Mouse (Mus musculus) CD8-positive naive resting alpha-beta T cell, adult 2 months (primary cell): ENCODE measurements around the gene Chchd2.
"Not testable (repeated sequence)": the region's sequence is repeated elsewhere in the genome, so short reads cannot be mapped to it uniquely, and the experiment has no call there.

Source experiments
- DNase-seq, 2 experiments: peaks; one replicate each; pipeline ENCODE4 v3.0.0; 2022; ENCODE audit warnings: low read depth in 2 of 2, low spot score in 2 of 2

Gene Chchd2

GRCm38 (mm10) chr5:129886911-129887636, at the start of gene Chchd2:
Chchd2 (minus strand) TSS chr5:129887470.
- peak; percentile 75 to 76 for DNase-seq

- no peak for DNase-seq
These were observed 49.7 kb upstream of the Chchd2 start for GRCm38 (mm10) chr5:129936941-129937340.

- no peak for DNase-seq
These were observed 42.9 kb upstream of the Chchd2 start for GRCm38 (mm10) chr5:129929924-129930855.

GRCm38 (mm10) chr5:129925933-129926332, 38.7 kb upstream of the Chchd2 start:
- DNase-seq: no peak

GRCm38 (mm10) chr5:129924820-129925452, 37.7 kb upstream of the Chchd2 start:
- DNase-seq: no peak

GRCm38 (mm10) chr5:129921972-129922371, 34.7 kb upstream of the Chchd2 start:
- no peak for DNase-seq

- no peak for DNase-seq
These were observed 32.0 kb upstream of the Chchd2 start for GRCm38 (mm10) chr5:129919320-129919719.

- no peak for DNase-seq
These were observed 31.5 kb upstream of the Chchd2 start for GRCm38 (mm10) chr5:129918752-129919151.

- no peak for DNase-seq
These were observed 30.9 kb upstream of the Chchd2 start for GRCm38 (mm10) chr5:129918065-129918651.

GRCm38 (mm10) chr5:129915491-129915890, 28.2 kb upstream of the Chchd2 start:
- not testable (repeated sequence) for DNase-seq

- peak; percentile 15 to 42 for DNase-seq
These were observed 26.8 kb upstream of the Chchd2 start for GRCm38 (mm10) chr5:129914024-129914423.

- no peak for DNase-seq
These were observed 22.3 kb upstream of the Chchd2 start for GRCm38 (mm10) chr5:129909591-129909990.

- no peak for DNase-seq
These were observed 21.9 kb upstream of the Chchd2 start for GRCm38 (mm10) chr5:129909147-129909546.

- peak in 1 of 2 experiments; percentile 5 for DNase-seq
These were observed 21.1 kb upstream of the Chchd2 start, which contains the start of gene Nupr1l for GRCm38 (mm10) chr5:129908242-129908965. Nupr1l (plus strand) TSS chr5:129908540.

- no peak for DNase-seq
These were observed 20.5 kb upstream of the Chchd2 start for GRCm38 (mm10) chr5:129907775-129908174.

GRCm38 (mm10) chr5:129898449-129898848, 11.2 kb upstream of the Chchd2 start, which contains the start of gene Phkg1:
Phkg1 (minus strand) TSS chr5:129898549.
- DNase-seq: no peak

GRCm38 (mm10) chr5:129895198-129896088, 8.2 kb upstream of the Chchd2 start, which contains the start of gene Zbed5:
Zbed5 (plus strand) TSS chr5:129895723.
- DNase-seq: peak; percentile 53 to 65

GRCm38 (mm10) chr5:129890390-129890789, 3.1 kb upstream of the Chchd2 start:
- not testable (repeated sequence) for DNase-seq

- DNase-seq: no peak
These were observed 999 bp downstream of the Chchd2 start for GRCm38 (mm10) chr5:129886271-129886670.
